Mouse (Mus musculus): ENCODE measurements at regions not wholly inside any gene's neighbourhood (a gene's known extent, or its start where the extent isn't known, plus 50 kb on each side); places are given as distances from the start of the nearest gene placed in this dataset.

DNA sequence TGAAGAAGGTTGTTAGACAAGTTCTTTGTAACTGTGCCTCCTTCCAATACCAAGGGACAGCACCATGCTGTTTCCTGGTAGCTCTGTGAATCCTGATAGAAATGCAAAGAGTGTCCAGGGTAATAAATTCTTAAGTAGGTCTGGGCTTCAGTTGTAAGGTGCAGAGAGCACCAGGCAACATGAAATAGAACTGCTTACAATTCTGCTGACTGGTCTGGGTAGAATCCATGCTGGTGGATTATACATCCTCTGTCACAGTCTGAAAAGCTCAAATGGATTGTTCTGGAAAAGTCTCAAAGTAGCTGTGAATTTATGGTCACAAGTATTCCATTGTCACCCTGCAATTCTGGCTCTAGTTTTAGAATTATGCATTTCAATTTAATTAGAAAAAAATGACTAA lies 251.7 kb downstream of the Fam84b start:
- Histone ChIP-seq H3K27me3 (ENCODE audit: control insufficient read depth, insufficient read depth, low read length) (no peaks in the 10 kb centered on the region), H3K4me3 (ENCODE audit: low read depth, low read length) (no peak overlapping the region), H3K27ac (ENCODE audit: low read length) (no peak overlapping the region), H3K4me1 (ENCODE audit: control insufficient read depth, insufficient read depth, low read length) (no peaks in the 10 kb centered on the region), H3K4me2 (replicated peaks; ENCODE audit: low read depth, low read length) (no peak overlapping the region), H3K9me3 (ENCODE audit: control insufficient read depth, low read depth, low read length) (no peaks in the 10 kb centered on the region), H3K36me3 (ENCODE audit: control insufficient read depth, insufficient read depth, low read length) (no peaks in the 10 kb centered on the region), H3K9ac (replicated peaks; ENCODE audit: low read depth, low read length) (no peak overlapping the region)
- ATAC-seq (ENCODE audit: insufficient number of reproducible peaks, insufficient read depth, low FRiP score, low read depth), result no peak

- Histone ChIP-seq H3K27me3 (ENCODE audit: control insufficient read depth, insufficient read depth, low read length) (no peaks in the 10 kb centered on the region), H3K4me2 (replicated peaks; ENCODE audit: low read depth, low read length) (no peak overlapping the region), H3K36me3 (ENCODE audit: control insufficient read depth, insufficient read depth, low read length) (no peaks in the 10 kb centered on the region), H3K9me3 (ENCODE audit: control insufficient read depth, low read depth, low read length) (no peaks in the 10 kb centered on the region), H3K4me3 (ENCODE audit: low read depth, low read length) (no peak overlapping the region), H3K27ac (ENCODE audit: low read length) (no peak overlapping the region), H3K9ac (replicated peaks; ENCODE audit: low read depth, low read length) (no peak overlapping the region), H3K4me1 (ENCODE audit: control insufficient read depth, insufficient read depth, low read length) (no peaks in the 10 kb centered on the region)
- WGBS, result 82% methylated on average over 5 of the region's 5 CpGs
- no peak for ATAC-seq (ENCODE audit: insufficient number of reproducible peaks, insufficient read depth, low FRiP score, low read depth)
Measured at GRCm38 (mm10) chr15:60577084-60577483, 276.5 kb downstream of the Fam84b start.

DNA sequence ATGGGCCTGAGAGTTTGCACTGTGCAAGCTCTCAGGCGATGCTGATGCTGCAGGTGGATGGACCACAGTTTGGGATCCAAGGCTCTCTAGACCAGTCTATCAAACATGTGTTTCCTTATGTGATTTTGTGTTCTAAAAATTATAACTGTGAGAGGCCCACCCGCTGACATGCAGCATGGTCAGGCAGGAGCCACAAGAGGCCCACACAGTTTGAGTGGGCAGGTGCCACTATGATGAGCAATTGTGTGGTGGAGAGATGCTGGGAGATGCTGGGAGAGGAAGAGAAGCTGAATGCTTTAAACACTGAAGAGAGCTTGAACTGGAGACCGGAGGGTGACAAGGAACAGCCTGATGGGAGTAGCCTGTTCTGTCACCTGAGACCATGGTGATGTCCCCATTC lies 287.3 kb downstream of the Fam84b start:
- no peak overlapping the region for H3K27ac ChIP-seq (ENCODE audit: low read length)
- no peaks in the 10 kb centered on the region for H3K27me3 ChIP-seq (ENCODE audit: control insufficient read depth, insufficient read depth, low read length)
- H3K36me3 ChIP-seq (ENCODE audit: control insufficient read depth, insufficient read depth, low read length), result no peaks in the 10 kb centered on the region
- H3K9ac ChIP-seq (replicated peaks; ENCODE audit: low read depth, low read length), result no peak overlapping the region
- H3K4me1 ChIP-seq (ENCODE audit: control insufficient read depth, insufficient read depth, low read length), result no peaks in the 10 kb centered on the region
- WGBS, result 92% methylated on average over 3 of the region's 3 CpGs
- no peak overlapping the region for H3K4me3 ChIP-seq (ENCODE audit: low read depth, low read length)
- no peak for ATAC-seq (ENCODE audit: insufficient number of reproducible peaks, insufficient read depth, low FRiP score, low read depth)
- H3K4me2 ChIP-seq (replicated peaks; ENCODE audit: low read depth, low read length), result no peak overlapping the region
- H3K9me3 ChIP-seq (ENCODE audit: control insufficient read depth, low read depth, low read length), result no peaks in the 10 kb centered on the region

DNA sequence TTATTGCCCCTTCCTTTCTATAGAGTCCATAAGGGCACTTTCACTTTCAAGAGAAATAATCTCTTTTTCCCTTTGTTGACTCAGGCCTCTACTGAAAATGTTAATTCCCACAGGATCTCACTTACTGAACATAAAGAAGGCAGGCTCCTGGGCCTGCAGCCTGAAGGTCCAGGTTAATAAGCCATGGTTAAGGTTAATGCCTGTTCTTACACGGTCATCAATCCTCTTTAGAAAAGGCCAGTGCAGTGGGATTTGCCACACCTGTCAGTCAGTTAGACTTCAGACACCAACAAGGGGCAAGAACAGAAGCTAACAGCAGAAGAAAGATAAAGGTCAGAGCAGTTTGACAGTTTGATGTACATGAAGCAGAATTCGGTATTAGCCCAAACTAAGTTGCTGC lies 288.6 kb downstream of the Fam84b start:
- Histone ChIP-seq H3K4me1 (ENCODE audit: control insufficient read depth, insufficient read depth, low read length) (no peaks in the 10 kb centered on the region), H3K9me3 (ENCODE audit: control insufficient read depth, low read depth, low read length) (no peaks in the 10 kb centered on the region), H3K27ac (ENCODE audit: low read length) (no peak overlapping the region), H3K9ac (replicated peaks; ENCODE audit: low read depth, low read length) (no peak overlapping the region), H3K4me2 (replicated peaks; ENCODE audit: low read depth, low read length) (no peak overlapping the region), H3K4me3 (ENCODE audit: low read depth, low read length) (no peak overlapping the region), H3K36me3 (ENCODE audit: control insufficient read depth, insufficient read depth, low read length) (no peaks in the 10 kb centered on the region), H3K27me3 (ENCODE audit: control insufficient read depth, insufficient read depth, low read length) (no peaks in the 10 kb centered on the region)
- WGBS, result 42% methylated on average over 2 of the region's 2 CpGs
- no peak for ATAC-seq (ENCODE audit: insufficient number of reproducible peaks, insufficient read depth, low FRiP score, low read depth)

DNA sequence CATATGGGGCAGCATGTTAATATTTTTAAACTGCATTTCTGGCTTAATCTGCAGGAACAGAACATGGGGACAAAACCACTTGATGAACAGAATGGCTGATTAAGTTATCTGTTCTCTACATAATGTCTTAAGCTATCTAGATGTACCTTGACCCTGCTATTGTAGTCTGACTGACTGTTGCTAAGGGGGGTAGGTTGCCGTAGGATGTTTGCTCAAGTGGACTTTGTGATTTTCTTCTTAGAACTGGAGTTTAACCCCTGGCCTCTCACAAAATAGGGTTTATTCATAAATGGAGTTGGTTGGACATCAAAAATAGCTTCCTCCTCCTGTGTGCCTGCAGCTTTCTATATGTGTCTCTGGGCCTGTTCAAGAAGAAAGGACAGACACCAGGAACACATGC lies 292.9 kb downstream of the Fam84b start:
- Histone ChIP-seq H3K9me3 (ENCODE audit: control insufficient read depth, low read depth, low read length) (no peaks in the 10 kb centered on the region), H3K27me3 (ENCODE audit: control insufficient read depth, insufficient read depth, low read length) (no peaks in the 10 kb centered on the region), H3K9ac (replicated peaks; ENCODE audit: low read depth, low read length) (no peak overlapping the region), H3K4me3 (ENCODE audit: low read depth, low read length) (no peak overlapping the region), H3K4me2 (replicated peaks; ENCODE audit: low read depth, low read length) (no peak overlapping the region), H3K36me3 (ENCODE audit: control insufficient read depth, insufficient read depth, low read length) (no peaks in the 10 kb centered on the region), H3K27ac (ENCODE audit: low read length) (no peak overlapping the region), H3K4me1 (ENCODE audit: control insufficient read depth, insufficient read depth, low read length) (no peaks in the 10 kb centered on the region)
- no peak for ATAC-seq (ENCODE audit: insufficient number of reproducible peaks, insufficient read depth, low FRiP score, low read depth)
- 71% methylated on average over 1 of the region's 1 CpGs for whole genome bisulfite sequencing

- H3K4me2 ChIP-seq (replicated peaks; ENCODE audit: low read depth, low read length), result no peak overlapping the region
- no peaks in the 10 kb centered on the region for H3K27me3 ChIP-seq (ENCODE audit: control insufficient read depth, insufficient read depth, low read length)
- H3K4me1 ChIP-seq (ENCODE audit: control insufficient read depth, insufficient read depth, low read length), result no peaks in the 10 kb centered on the region
- no peak overlapping the region for H3K9ac ChIP-seq (replicated peaks; ENCODE audit: low read depth, low read length)
- WGBS, result 85% methylated on average over 2 of the region's 2 CpGs
- no peak overlapping the region for H3K4me3 ChIP-seq (ENCODE audit: low read depth, low read length)
- ATAC-seq (ENCODE audit: insufficient number of reproducible peaks, insufficient read depth, low FRiP score, low read depth), result no peak
- H3K36me3 ChIP-seq (ENCODE audit: control insufficient read depth, insufficient read depth, low read length), result no peaks in the 10 kb centered on the region
- no peaks in the 10 kb centered on the region for H3K9me3 ChIP-seq (ENCODE audit: control insufficient read depth, low read depth, low read length)
- H3K27ac ChIP-seq (ENCODE audit: low read length), result no peak overlapping the region
Measured at GRCm38 (mm10) chr15:60555691-60556090, 297.9 kb downstream of the Fam84b start.

GRCm38 (mm10) chr15:60554587-60554986 lies 299.0 kb downstream of the Fam84b start:
- H3K36me3 ChIP-seq (ENCODE audit: control insufficient read depth, insufficient read depth, low read length), result no peaks in the 10 kb centered on the region
- H3K4me2 ChIP-seq (replicated peaks; ENCODE audit: low read depth, low read length), result no peak overlapping the region
- no peak overlapping the region for H3K27ac ChIP-seq (ENCODE audit: low read length)
- no peaks in the 10 kb centered on the region for H3K27me3 ChIP-seq (ENCODE audit: control insufficient read depth, insufficient read depth, low read length)
- no peak overlapping the region for H3K9ac ChIP-seq (replicated peaks; ENCODE audit: low read depth, low read length)
- no peaks in the 10 kb centered on the region for H3K4me1 ChIP-seq (ENCODE audit: control insufficient read depth, insufficient read depth, low read length)
- H3K4me3 ChIP-seq (ENCODE audit: low read depth, low read length), result no peak overlapping the region
- ATAC-seq (ENCODE audit: insufficient number of reproducible peaks, insufficient read depth, low FRiP score, low read depth), result no peak
- 19% methylated on average over 1 of the region's 1 CpGs for WGBS
- H3K9me3 ChIP-seq (ENCODE audit: control insufficient read depth, low read depth, low read length), result no peaks in the 10 kb centered on the region

DNA sequence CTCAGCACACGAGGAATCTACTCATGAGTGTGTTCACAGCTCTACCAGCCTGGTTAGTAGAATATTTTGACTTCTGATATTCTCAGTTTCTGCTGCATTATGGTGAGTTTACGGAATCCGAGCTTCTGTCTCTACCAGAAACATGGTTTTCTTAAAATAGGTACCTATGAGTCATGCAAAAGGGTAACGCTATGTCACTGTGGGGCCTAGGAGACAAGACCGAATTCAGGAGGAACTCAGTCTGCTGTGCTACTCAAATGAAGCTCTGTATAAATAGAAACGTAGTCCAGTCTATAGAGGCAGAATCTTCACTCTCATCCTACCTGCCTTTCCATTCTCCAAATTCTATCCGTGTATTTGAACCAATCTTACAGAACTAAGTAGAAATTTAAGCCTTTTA lies 305.5 kb downstream of the Fam84b start:
- Histone ChIP-seq H3K27me3 (ENCODE audit: control insufficient read depth, insufficient read depth, low read length) (no peaks in the 10 kb centered on the region), H3K9ac (replicated peaks; ENCODE audit: low read depth, low read length) (no peak overlapping the region), H3K27ac (ENCODE audit: low read length) (no peak overlapping the region), H3K9me3 (ENCODE audit: control insufficient read depth, low read depth, low read length) (no peaks in the 10 kb centered on the region), H3K4me3 (ENCODE audit: low read depth, low read length) (no peak overlapping the region), H3K4me1 (ENCODE audit: control insufficient read depth, insufficient read depth, low read length) (no peaks in the 10 kb centered on the region), H3K36me3 (ENCODE audit: control insufficient read depth, insufficient read depth, low read length) (no peaks in the 10 kb centered on the region), H3K4me2 (replicated peaks; ENCODE audit: low read depth, low read length) (no peak overlapping the region)
- 87% methylated on average over 7 of the region's 7 CpGs for WGBS
- ATAC-seq (ENCODE audit: insufficient number of reproducible peaks, insufficient read depth, low FRiP score, low read depth), result no peak

- no peaks in the 10 kb centered on the region for H3K4me1 ChIP-seq (ENCODE audit: control insufficient read depth, insufficient read depth, low read length)
- no peak overlapping the region for H3K4me3 ChIP-seq (ENCODE audit: low read depth, low read length)
- no peaks in the 10 kb centered on the region for H3K36me3 ChIP-seq (ENCODE audit: control insufficient read depth, insufficient read depth, low read length)
- no peak overlapping the region for H3K27ac ChIP-seq (ENCODE audit: low read length)
- WGBS, result 87% methylated on average over 4 of the region's 4 CpGs
- no peaks in the 10 kb centered on the region for H3K27me3 ChIP-seq (ENCODE audit: control insufficient read depth, insufficient read depth, low read length)
- H3K4me2 ChIP-seq (replicated peaks; ENCODE audit: low read depth, low read length), result no peak overlapping the region
- no peak for ATAC-seq (ENCODE audit: insufficient number of reproducible peaks, insufficient read depth, low FRiP score, low read depth)
- no peaks in the 10 kb centered on the region for H3K9me3 ChIP-seq (ENCODE audit: control insufficient read depth, low read depth, low read length)
- no peak overlapping the region for H3K9ac ChIP-seq (replicated peaks; ENCODE audit: low read depth, low read length)
Measured at GRCm38 (mm10) chr15:60537191-60537590, 316.4 kb downstream of the Fam84b start.

All from stomach, embryonic 14.5 days (tissue).